Mouse (Mus musculus): Measurements from ENCODE around the gene Slc10a7. TPM values are rescaled to one million over a fixed set of nuclear protein-coding genes. Genes with fewer than 3 reads are reported as not detected.
"Not testable (repeated sequence)": the region's sequence is repeated elsewhere in the genome, so short reads cannot be mapped to it uniquely, and the experiment has no call there.

Slc10a7 gene
- polyA plus RNA-seq, 1 experiment from 2014 or later = 15.5 TPM

DNA sequence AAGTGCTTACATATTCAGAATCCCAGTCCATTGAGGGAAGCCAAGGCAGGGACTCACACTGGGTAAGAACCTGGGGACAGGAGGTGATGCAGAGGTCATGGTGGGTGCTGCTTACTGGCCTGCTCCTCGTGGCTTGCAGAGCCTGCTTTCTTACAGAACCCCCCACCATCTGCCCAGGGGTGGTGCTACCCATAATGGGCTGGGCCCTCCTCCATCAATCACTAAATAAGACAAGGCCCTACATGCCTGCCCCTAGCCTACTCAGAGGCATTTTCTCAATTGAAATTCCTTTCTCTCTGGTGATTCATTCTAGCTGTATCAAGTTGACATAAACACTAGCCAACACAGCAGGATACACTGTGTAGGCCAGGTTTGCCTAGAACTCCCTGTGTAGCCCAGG lies 34.5 kb downstream of the Slc10a7 start:
- Histone ChIP-seq H3K4me2 (ENCODE audit: low read depth, low read length) (no peak overlapping the region), H3K27me3 (replicated peaks; ENCODE audit: control insufficient read depth, insufficient read depth, low read length) (no peaks in the 10 kb centered on the region), H3K4me3 (ENCODE audit: low read length) (no peak overlapping the region), H3K4me1 (ENCODE audit: control insufficient read depth, insufficient read depth, low read length) (0 out of 2 replicates have a peak, but pooled peaks cover 2% of the 10 kb centered on the region), H3K9ac (ENCODE audit: low read depth, low read length) (no peak overlapping the region), H3K9me3 (ENCODE audit: control insufficient read depth, low read length) (no peaks in the 10 kb centered on the region), H3K36me3 (ENCODE audit: control insufficient read depth, insufficient read depth, low read length) (0 out of 2 replicates have a peak, but pooled peaks cover 2% of the 10 kb centered on the region), H3K27ac (ENCODE audit: low read length) (no peak overlapping the region)
- no peak for ATAC-seq
- WGBS = 21% methylated on average over 1 of the region's 1 CpGs

DNA sequence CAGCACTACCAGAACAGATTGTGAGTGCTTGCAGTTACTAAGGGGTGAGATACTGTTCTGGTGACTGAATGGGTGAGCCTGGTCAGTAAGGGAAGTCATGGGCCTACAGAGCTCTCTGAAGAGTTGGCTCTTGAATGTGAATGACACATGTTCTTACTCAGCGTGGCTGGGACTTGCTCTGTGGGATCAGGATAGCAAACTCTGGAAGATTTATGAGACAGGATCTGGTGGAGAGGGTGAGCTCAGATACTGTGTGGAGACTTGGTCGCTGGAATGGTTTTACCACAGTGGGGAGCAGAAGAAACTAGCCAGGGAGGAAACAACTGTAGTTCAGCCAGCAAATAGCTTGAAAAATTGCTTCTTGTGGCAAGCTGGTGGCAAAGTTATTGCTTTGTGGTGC lies 35.4 kb downstream of the Slc10a7 start:
- Histone ChIP-seq H3K36me3 (ENCODE audit: control insufficient read depth, insufficient read depth, low read length) (0 out of 2 replicates have a peak, but pooled peaks cover 2% of the 10 kb centered on the region), H3K4me1 (ENCODE audit: control insufficient read depth, insufficient read depth, low read length) (0 out of 2 replicates have a peak, but pooled peaks cover 2% of the 10 kb centered on the region), H3K9ac (ENCODE audit: low read depth, low read length) (no peak overlapping the region), H3K27ac (ENCODE audit: low read length) (no peak overlapping the region), H3K27me3 (replicated peaks; ENCODE audit: control insufficient read depth, insufficient read depth, low read length) (no peaks in the 10 kb centered on the region), H3K4me3 (ENCODE audit: low read length) (no peak overlapping the region), H3K4me2 (ENCODE audit: low read depth, low read length) (no peak overlapping the region), H3K9me3 (ENCODE audit: control insufficient read depth, low read length) (no peaks in the 10 kb centered on the region)
- ATAC-seq = no peak
- WGBS = 53% methylated on average over 2 of the region's 2 CpGs

DNA sequence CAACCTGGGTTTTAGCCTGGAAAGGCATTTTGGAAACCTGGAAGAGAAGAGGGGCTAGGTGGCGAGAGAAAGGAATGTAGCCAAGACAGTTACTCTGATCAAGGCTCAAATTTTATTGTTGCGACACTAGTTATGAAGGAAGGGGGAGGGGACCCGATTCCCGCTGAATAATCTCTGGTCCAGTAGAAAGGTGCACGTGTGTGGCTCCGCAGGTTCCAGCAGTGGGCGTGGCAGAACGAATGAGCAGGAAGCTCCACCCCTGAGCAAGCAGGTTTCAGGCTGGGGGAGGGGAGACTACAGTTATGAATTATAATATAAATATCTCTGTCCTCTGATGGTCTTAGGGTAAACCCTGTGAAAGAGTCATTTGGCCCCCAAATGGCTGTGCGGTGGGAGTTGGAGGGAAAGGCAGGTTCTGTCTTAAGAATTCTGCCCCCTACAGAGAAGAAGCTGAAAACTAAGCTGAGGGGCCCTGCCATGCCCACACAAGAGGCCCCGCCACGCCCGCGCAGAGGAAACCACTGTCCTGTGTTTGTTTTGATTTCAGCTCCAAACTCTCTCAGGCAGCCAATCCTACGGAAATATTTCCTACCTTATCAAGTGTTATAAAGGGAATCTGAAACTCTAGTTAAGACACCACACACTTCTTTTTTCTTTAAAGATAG lies 36.1 kb downstream of the Slc10a7 start:
- not testable (repeated sequence) for H3K4me3 ChIP-seq (ENCODE audit: low read length); H3K27ac ChIP-seq (ENCODE audit: low read length); H3K4me1 ChIP-seq (ENCODE audit: control insufficient read depth, insufficient read depth, low read length); H3K36me3 ChIP-seq (ENCODE audit: control insufficient read depth, insufficient read depth, low read length); H3K27me3 ChIP-seq (replicated peaks; ENCODE audit: control insufficient read depth, insufficient read depth, low read length); H3K9me3 ChIP-seq (ENCODE audit: control insufficient read depth, low read length); H3K4me2 ChIP-seq (ENCODE audit: low read depth, low read length); H3K9ac ChIP-seq (ENCODE audit: low read depth, low read length)
- WGBS = 60% methylated on average over 8 of the region's 14 CpGs
- ATAC-seq = peak; percentile 77

DNA sequence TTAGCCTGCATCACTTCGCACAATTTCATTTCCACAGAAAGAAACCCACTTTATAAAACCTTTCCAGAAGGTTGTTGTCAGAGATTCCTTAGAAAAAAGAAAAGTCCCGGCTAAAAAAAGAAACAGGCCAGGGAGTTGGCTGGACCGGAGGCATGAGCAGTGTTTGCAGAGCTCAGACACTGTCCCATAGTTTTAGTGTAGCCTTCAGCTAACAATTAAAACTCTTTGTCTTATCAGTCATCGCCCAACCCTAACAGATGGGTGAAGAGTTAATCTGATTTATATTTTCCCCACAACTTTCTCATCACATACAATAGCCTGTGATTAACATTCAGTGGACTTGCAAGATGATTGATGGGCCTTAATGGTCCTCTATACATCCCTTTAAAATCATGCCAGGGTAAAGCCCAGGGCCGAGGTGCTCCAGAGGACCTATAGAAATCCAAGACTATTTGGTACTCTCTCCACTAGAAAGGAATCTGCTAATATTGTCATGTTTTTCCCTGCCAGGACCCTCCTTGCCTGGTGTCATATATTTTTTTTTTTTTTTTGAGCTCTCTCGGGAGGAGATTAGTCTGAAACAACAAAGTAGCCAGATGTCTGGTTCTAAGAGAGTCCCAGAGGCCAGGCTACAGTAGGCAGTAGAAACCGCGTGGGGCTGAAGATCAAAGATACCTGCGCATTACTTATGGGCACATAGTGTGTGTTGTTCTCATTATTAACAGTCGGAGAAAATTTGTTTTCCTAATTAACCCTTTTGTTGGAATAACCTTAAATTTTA lies 41.0 kb downstream of the Slc10a7 start:
- no peak for ATAC-seq
- 58% methylated on average over 10 of the region's 10 CpGs for WGBS
- Histone ChIP-seq H3K4me1 (ENCODE audit: control insufficient read depth, insufficient read depth, low read length) (no peaks in the 10 kb centered on the region), H3K9ac (ENCODE audit: low read depth, low read length) (no peak overlapping the region), H3K4me3 (ENCODE audit: low read length) (no peak overlapping the region), H3K9me3 (ENCODE audit: control insufficient read depth, low read length) (no peaks in the 10 kb centered on the region), H3K4me2 (ENCODE audit: low read depth, low read length) (no peak overlapping the region), H3K27ac (ENCODE audit: low read length) (no peak overlapping the region), H3K36me3 (ENCODE audit: control insufficient read depth, insufficient read depth, low read length) (no peaks in the 10 kb centered on the region), H3K27me3 (replicated peaks; ENCODE audit: control insufficient read depth, insufficient read depth, low read length) (no peaks in the 10 kb centered on the region)

DNA sequence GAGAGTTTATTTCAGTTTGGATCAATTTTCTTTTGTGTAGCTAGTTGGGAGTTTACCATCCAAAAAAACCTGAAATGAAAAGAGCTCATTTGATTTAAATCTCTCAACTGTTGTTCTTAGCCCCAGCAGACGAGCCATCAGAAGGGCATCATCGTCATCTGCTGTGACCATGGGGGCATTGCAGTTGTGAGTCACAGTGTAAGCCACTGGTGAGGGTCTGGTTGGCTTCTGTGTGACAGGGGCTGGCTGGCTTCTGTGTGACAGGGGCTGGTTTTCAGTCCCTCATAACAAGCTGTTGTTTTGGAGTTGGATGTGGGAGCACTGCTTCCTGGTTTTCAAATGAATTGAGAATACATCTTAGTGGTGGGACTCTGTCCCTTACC lies 41.6 kb downstream of the Slc10a7 start:
- ATAC-seq = no peak
- Histone ChIP-seq H3K27ac (ENCODE audit: low read length) (no peak overlapping the region), H3K9ac (ENCODE audit: low read depth, low read length) (no peak overlapping the region), H3K9me3 (ENCODE audit: control insufficient read depth, low read length) (no peaks in the 10 kb centered on the region), H3K4me3 (ENCODE audit: low read length) (no peak overlapping the region), H3K27me3 (replicated peaks; ENCODE audit: control insufficient read depth, insufficient read depth, low read length) (no peaks in the 10 kb centered on the region), H3K4me1 (ENCODE audit: control insufficient read depth, insufficient read depth, low read length) (no peaks in the 10 kb centered on the region), H3K4me2 (ENCODE audit: low read depth, low read length) (no peak overlapping the region), H3K36me3 (ENCODE audit: control insufficient read depth, insufficient read depth, low read length) (no peaks in the 10 kb centered on the region)
- WGBS = 84% methylated on average over 2 of the region's 2 CpGs

DNA sequence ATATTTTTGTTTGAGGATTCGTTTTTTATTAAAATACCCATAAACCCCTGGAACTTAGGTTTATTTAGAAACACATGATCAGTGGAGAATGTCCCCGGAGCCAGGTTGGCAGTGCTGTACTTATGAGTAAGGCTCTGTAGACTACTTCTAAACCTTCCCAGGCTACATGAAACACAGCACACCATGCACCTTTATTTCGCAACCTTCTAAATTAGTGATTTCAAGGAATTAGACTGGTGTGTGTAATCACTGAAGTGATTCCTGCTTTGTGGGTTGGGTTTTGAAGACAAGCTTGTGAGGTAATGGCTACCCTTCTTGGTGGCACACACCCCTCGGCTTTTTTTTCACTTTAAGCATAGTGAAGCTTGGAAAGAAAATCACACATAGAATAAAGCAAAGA lies 46.7 kb downstream of the Slc10a7 start:
- WGBS = 94% methylated on average over 4 of the region's 4 CpGs

DNA sequence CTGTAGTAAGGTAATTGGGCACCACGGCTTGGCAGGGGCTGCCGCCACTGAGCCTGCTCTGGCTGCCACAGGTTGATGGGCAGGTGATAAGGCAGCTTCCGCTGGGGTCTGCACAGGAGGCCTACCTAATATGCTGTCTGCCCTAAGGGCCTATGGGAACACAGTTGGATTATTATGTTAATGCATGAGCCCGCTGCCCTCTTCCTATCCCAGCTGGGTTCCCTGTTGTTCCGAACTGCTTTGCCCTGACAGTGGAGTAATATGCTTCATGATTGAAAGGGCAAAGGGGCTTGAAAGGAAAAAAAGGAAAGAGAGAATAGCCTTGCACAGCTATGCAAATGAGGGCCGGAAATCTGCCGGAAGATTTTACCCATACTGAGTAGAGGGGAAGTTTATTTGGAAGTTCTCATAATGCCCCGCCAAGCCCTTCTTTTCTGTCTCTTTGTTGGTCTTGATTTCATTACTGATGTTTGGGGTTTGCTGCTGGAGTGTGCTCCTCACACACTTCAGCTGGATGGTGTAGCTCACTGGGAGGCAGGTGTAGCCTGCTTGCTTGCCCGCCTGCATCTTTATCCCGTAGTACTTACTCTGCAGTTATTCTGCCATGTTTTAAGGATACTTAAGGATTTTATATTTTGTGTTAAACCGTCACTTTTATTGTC lies 47.8 kb downstream of the Slc10a7 start:
- Histone ChIP-seq H3K36me3 (ENCODE audit: control insufficient read depth, insufficient read depth, low read length) (no peaks in the 10 kb centered on the region), H3K27me3 (replicated peaks; ENCODE audit: control insufficient read depth, insufficient read depth, low read length) (no peaks in the 10 kb centered on the region), H3K4me2 (ENCODE audit: low read depth, low read length) (no peak overlapping the region), H3K9ac (ENCODE audit: low read depth, low read length) (no peak overlapping the region), H3K4me3 (ENCODE audit: low read length) (no peak overlapping the region), H3K4me1 (ENCODE audit: control insufficient read depth, insufficient read depth, low read length) (no peaks in the 10 kb centered on the region), H3K9me3 (ENCODE audit: control insufficient read depth, low read length) (no peaks in the 10 kb centered on the region), H3K27ac (ENCODE audit: low read length) (no peak overlapping the region)
- WGBS = 76% methylated on average over 11 of the region's 11 CpGs
- no peak for ATAC-seq

More for the DNA sequence above, 46.7 kb downstream of the Slc10a7 start:
- Histone ChIP-seq H3K4me2 (ENCODE audit: low read depth, low read length) (no peak overlapping the region), H3K27ac (ENCODE audit: low read length) (no peak overlapping the region), H3K9ac (ENCODE audit: low read depth, low read length) (no peak overlapping the region), H3K27me3 (replicated peaks; ENCODE audit: control insufficient read depth, insufficient read depth, low read length) (no peaks in the 10 kb centered on the region), H3K4me1 (ENCODE audit: control insufficient read depth, insufficient read depth, low read length) (no peaks in the 10 kb centered on the region), H3K9me3 (ENCODE audit: control insufficient read depth, low read length) (no peaks in the 10 kb centered on the region), H3K36me3 (ENCODE audit: control insufficient read depth, insufficient read depth, low read length) (no peaks in the 10 kb centered on the region), H3K4me3 (ENCODE audit: low read length) (no peak overlapping the region)
- ATAC-seq = no peak

DNA sequence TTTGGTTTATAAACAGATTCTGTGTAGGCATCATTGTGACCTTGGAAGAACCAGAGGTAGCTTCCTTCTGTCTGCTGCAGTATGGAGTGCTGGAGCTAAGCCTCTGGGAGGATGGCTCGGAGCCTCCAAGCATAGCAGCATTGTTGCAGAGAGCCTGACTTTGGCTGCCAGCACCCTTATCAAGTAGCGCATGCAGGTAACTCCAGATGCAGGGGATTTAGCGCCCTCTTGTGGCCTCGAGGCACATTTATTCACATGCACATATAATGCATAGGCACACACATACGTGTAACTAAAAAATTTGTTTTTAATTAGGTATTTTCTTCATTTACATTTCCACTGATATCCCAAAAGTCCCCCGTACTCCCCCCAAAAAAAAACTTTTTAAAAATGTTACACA lies 52.5 kb downstream of the Slc10a7 start:
- Histone ChIP-seq H3K9ac (ENCODE audit: low read depth, low read length) (no peak overlapping the region), H3K9me3 (ENCODE audit: control insufficient read depth, low read length) (no peaks in the 10 kb centered on the region), H3K27me3 (replicated peaks; ENCODE audit: control insufficient read depth, insufficient read depth, low read length) (no peaks in the 10 kb centered on the region), H3K4me2 (ENCODE audit: low read depth, low read length) (no peak overlapping the region), H3K36me3 (ENCODE audit: control insufficient read depth, insufficient read depth, low read length) (no peaks in the 10 kb centered on the region), H3K4me3 (ENCODE audit: low read length) (no peak overlapping the region), H3K27ac (ENCODE audit: low read length) (no peak overlapping the region), H3K4me1 (ENCODE audit: control insufficient read depth, insufficient read depth, low read length) (0 out of 2 replicates have a peak, but pooled peaks cover 2% of the 10 kb centered on the region)
- 88% methylated on average over 6 of the region's 6 CpGs for WGBS
- ATAC-seq = no peak

DNA sequence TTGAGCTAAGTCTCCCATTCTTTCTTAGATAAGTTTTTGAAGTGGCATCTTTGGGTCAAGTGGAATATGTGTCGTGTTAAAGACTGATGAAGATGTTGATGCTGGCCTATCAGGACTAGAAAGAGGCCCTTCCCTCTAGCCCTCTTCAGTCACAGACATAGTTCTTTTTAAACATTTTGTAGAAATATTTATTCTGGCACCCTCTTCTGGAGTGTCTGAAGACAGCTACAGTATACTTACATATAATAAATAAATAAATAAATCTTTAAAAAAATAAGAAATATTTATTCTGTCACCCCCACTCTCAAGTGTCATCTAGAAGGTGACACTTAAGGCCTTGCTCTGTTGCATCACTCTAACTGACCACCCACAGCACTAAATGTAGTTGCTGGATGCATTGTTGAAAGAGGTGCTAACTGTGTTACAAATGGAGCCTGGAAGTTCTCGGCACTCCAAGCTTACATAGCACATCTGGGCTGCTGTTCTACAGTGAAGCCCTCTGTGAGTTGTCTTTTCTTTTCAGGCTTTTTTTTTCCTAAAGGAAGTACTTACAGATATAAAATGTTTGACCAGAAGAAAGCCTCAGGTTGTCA lies 54.4 kb downstream of the Slc10a7 start:
- Histone ChIP-seq H3K36me3 (ENCODE audit: control insufficient read depth, insufficient read depth, low read length) (no peaks in the 10 kb centered on the region), H3K4me1 (ENCODE audit: control insufficient read depth, insufficient read depth, low read length) (0 out of 2 replicates have a peak, but pooled peaks cover 2% of the 10 kb centered on the region), H3K4me3 (ENCODE audit: low read length) (no peak overlapping the region), H3K9me3 (ENCODE audit: control insufficient read depth, low read length) (no peaks in the 10 kb centered on the region), H3K9ac (ENCODE audit: low read depth, low read length) (no peak overlapping the region), H3K27me3 (replicated peaks; ENCODE audit: control insufficient read depth, insufficient read depth, low read length) (no peaks in the 10 kb centered on the region), H3K27ac (ENCODE audit: low read length) (no peak overlapping the region), H3K4me2 (ENCODE audit: low read depth, low read length) (no peak overlapping the region)
- ATAC-seq = no peak
- WGBS = 56% methylated on average over 2 of the region's 2 CpGs

Data from intestine, embryonic 16.5 days (tissue).